Mouse (Mus musculus) erythroblast, embryonic 14.5 days (primary cell): ENCODE measurements around the gene Ube2e3. TPM values are rescaled to one million over a fixed set of nuclear protein-coding genes. Genes with fewer than 3 reads are reported as not detected.

Source experiments
- H3K27me3 ChIP-seq: 2 replicates; pipeline ENCODE4 v1.6.1; 2012; ENCODE audit warnings: inconsistent platforms; ENCODE audit not compliant: control insufficient read depth
- H3K36me3 ChIP-seq: 2 replicates; pipeline ENCODE4 v1.6.1; 2012; ENCODE audit warnings: mild to moderate bottlenecking, inconsistent platforms; ENCODE audit not compliant: control insufficient read depth
- H3K4me1 ChIP-seq: 2 replicates; pipeline ENCODE4 v1.6.1; 2012; ENCODE audit warnings: inconsistent platforms; ENCODE audit not compliant: control insufficient read depth
- H3K4me3 ChIP-seq: replicated peaks from 2 replicates; pipeline ENCODE3; 2012; ENCODE audit warnings: moderate library complexity, mild to moderate bottlenecking, inconsistent platforms
- H3K9me3 ChIP-seq: 2 replicates; pipeline ENCODE4 v1.6.1; 2012; ENCODE audit warnings: low read length, inconsistent platforms, mixed read lengths; ENCODE audit not compliant: control insufficient read depth
- GATA1 ChIP-seq: IDR thresholded peaks from 2 replicates; pipeline ENCODE4 v1.6.1; 2012; ENCODE audit warnings: low read length, inconsistent platforms, mixed read lengths
- TAL1 ChIP-seq: IDR thresholded peaks from 3 replicates; pipeline ENCODE4 v1.6.1; 2012; ENCODE audit warnings: low read length, inconsistent platforms, mixed read lengths
- polyA plus RNA-seq: library from polyadenylated mRNA; stranded (reverse); fragments of >175 nt; gene quantifications from 2 replicates; pipeline ENCODE4 v1.2.3, GENCODE M21; 2012

The Ube2e3 gene
- polyA plus RNA-seq, 1 experiment: 37.8 TPM

DNA sequence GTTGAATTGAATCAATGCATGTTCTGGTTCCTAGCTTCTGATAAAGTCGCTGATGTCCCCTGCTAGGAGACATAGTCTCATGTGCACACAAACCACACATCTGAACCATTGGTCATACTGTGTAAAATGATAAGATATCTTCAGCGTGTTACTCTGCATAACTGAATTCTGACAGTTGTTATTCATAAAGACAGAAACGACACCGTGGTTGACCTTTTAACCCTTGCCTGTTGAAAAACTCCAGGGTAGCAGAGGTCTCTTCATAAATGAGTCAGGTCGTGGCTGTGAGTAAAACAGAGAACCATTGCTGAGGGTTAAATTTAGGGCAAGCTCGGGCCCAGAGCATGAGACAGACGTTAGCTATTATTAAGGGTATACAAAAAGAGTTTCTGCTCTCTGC lies 93.7 kb downstream of the Ube2e3 start:
- no peak overlapping the region for H3K4me3 ChIP-seq
- H3K4me1 ChIP-seq: peaks cover 8% of the 10 kb centered on the region
- TF ChIP-seq GATA1 (no peak), TAL1 (no peak)
- H3K27me3 ChIP-seq: no peaks in the 10 kb centered on the region
- H3K9me3 ChIP-seq: no peaks in the 10 kb centered on the region
- H3K36me3 ChIP-seq: no peaks in the 10 kb centered on the region

DNA sequence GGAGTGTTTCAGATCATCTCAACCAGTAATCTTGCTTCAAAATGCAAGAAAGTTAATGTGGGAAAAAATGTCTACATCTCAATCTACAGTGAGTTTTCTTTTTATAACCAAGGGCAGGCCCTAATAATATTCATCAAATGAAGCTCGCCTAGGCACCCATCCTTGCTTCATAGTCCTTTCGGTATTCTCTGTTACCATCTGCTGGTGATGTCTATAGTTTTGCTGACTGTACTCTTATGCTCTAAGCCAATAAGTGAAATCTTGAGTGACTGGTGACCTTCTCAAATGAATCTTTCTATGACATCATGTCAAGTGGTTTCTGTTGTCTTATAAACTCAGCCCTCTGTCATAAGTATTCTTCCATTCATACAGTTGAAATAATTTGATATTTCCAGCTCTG lies 97.1 kb downstream of the Ube2e3 start:
- Histone ChIP-seq H3K36me3 (no peaks in the 10 kb centered on the region), H3K4me3 (no peak overlapping the region), H3K4me1 (peaks cover 8% of the 10 kb centered on the region), H3K9me3 (no peaks in the 10 kb centered on the region), H3K27me3 (no peaks in the 10 kb centered on the region)
- TF ChIP-seq TAL1 (no peak), GATA1 (no peak)

DNA sequence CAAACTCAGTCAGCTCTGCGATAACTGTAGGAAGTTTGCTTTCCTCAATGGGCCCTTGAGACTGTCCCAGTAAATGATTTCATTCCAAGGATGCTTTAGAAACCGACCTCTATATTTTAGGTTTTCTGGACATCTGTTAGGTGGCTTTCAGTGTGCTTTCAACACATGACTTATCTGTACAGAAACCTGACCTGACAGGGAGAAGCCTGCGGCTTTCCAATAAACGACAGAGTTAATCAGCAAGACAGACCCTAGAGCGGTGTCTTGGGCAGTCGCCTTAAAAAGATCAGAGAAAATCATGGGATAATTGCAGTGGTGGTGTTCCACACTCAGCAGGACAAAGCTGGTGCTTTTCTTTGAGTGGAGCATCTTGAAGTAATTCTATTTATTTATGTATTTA lies 97.5 kb downstream of the Ube2e3 start:
- H3K27me3 ChIP-seq: no peaks in the 10 kb centered on the region
- no peaks in the 10 kb centered on the region for H3K36me3 ChIP-seq
- no peaks in the 10 kb centered on the region for H3K9me3 ChIP-seq
- TF ChIP-seq TAL1 (no peak), GATA1 (no peak)
- peaks cover 8% of the 10 kb centered on the region for H3K4me1 ChIP-seq
- no peak overlapping the region for H3K4me3 ChIP-seq

DNA sequence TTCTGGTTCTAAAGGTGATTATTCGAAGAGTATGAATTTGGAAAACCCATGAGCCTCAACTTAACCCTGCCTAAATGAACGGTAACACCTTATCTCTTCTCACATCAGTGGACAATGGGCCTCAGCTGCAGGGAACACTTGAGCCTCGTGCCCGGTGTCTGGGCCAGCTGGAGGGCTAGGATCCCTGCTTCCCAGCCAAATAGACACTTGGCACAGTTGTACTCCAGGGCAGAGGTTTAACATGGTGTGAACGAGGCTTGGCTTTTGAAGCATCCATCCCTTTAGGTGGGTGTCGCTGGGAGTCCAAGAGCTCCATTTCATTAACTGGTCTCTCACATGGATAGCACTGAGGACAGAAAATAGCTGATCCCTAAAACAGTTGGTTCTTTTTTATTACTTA lies 102.2 kb downstream of the Ube2e3 start:
- no peaks in the 10 kb centered on the region for H3K4me1 ChIP-seq
- H3K4me3 ChIP-seq: no peak overlapping the region
- H3K36me3 ChIP-seq: no peaks in the 10 kb centered on the region
- TF ChIP-seq TAL1 (no peak), GATA1 (peak; percentile 13; the same call in 1 of the 2 replicates)
- H3K27me3 ChIP-seq: no peaks in the 10 kb centered on the region
- no peaks in the 10 kb centered on the region for H3K9me3 ChIP-seq
